Mouse (Mus musculus) lung, embryonic 15.5 days (tissue): ENCODE results near the gene Osbpl5. TPM values are rescaled to one million over a fixed set of nuclear protein-coding genes. Genes with fewer than 3 reads are reported as not detected.

Source experiments
- ATAC-seq: fragments of 200-750 bp; cut with Nextera tagmentation; 2 replicates; pipeline ENCODE4 v1.8.0; 2017; ENCODE audit warnings: moderate number of reproducible peaks, borderline replicate concordance; ENCODE audit not compliant: low FRiP score, low TSS enrichment; ENCODE audit errors: extremely low read depth
- H3K27ac ChIP-seq: fragments of 300-500 bp; sonication (generic); 2 replicates; pipeline ENCODE4 v1.5.1; 2015; ENCODE audit warnings: moderate library complexity, mild to moderate bottlenecking, inconsistent platforms
- H3K27me3 ChIP-seq: fragments of 300-500 bp; sonication (generic); 2 replicates; pipeline ENCODE4 v1.6.1; 2015; ENCODE audit warnings: inconsistent platforms
- H3K36me3 ChIP-seq: fragments of 300-500 bp; sonication (generic); 2 replicates; pipeline ENCODE4 v1.6.1; 2015; ENCODE audit warnings: inconsistent platforms
- H3K4me1 ChIP-seq: fragments of 300-500 bp; sonication (generic); 2 replicates; pipeline ENCODE4 v1.6.1; 2015; ENCODE audit warnings: inconsistent platforms
- H3K4me2 ChIP-seq: fragments of 300-500 bp; sonication (generic); 2 replicates; pipeline ENCODE4 v1.6.1; 2015; ENCODE audit warnings: inconsistent platforms, mild to moderate bottlenecking, moderate library complexity
- H3K4me3 ChIP-seq: fragments of 300-500 bp; sonication (generic); 2 replicates; pipeline ENCODE4 v1.5.1; 2015; ENCODE audit warnings: mild to moderate bottlenecking, inconsistent platforms
- H3K9ac ChIP-seq: fragments of 300-500 bp; sonication (generic); 2 replicates; pipeline ENCODE4 v1.6.1; 2015; ENCODE audit warnings: inconsistent platforms
- H3K9me3 ChIP-seq: fragments of 300-500 bp; sonication (generic); 2 replicates; pipeline ENCODE4 v1.6.1; 2016; ENCODE audit warnings: inconsistent platforms
- WGBS: fragments of 180-500 bp; shearing (Covaris S2); methylation state at CpG from one replicate; pipeline ENCODE4 v1.1.7; 2015; 5-methylcytosine and 5-hydroxymethylcytosine counted together
- polyA plus RNA-seq: library from polyadenylated mRNA; unstranded; fragments of >200 nt; fragmentation: Nextera tagmentation; extraction: Ambion mirVana; gene quantifications from 2 replicates; pipeline ENCODE4 v1.2.1, GENCODE M21; 2015

Osbpl5 gene
- 39.5 and 43.3 TPM in 2 replicates for polyA plus RNA-seq

GRCm38 (mm10) chr7:143756125-143757026 lies at the start of gene Osbpl5:
Gene Osbpl5 (minus strand): TSS chr7:143756985.
- no peak within 1 kb of the TSS for H3K27ac ChIP-seq
- H3K4me3 ChIP-seq, result peak within 1 kb of the TSS; percentile 42
- WGBS, result 23% methylated on average over 22 of the region's 22 CpGs
- peak; percentile 40; the same call in 1 of the 2 replicates for ATAC-seq
- peak within 1 kb of the TSS; percentile 24; the same call in 1 of the 2 replicates for H3K9ac ChIP-seq
- peak within 1 kb of the TSS; percentile 91 for H3K4me2 ChIP-seq
- peaks cover 13% of the 10 kb centered on the region for H3K27me3 ChIP-seq
- H3K9me3 ChIP-seq, result no peaks in the 10 kb centered on the region
- H3K4me1 ChIP-seq, result peaks cover 14% of the 10 kb centered on the region
- no peaks in the 10 kb centered on the region for H3K36me3 ChIP-seq

- Histone ChIP-seq H3K9me3 (no peaks in the 10 kb centered on the region), H3K9ac (no peak overlapping the region), H3K27me3 (no peaks in the 10 kb centered on the region), H3K4me1 (peaks cover 4% of the 10 kb centered on the region; the same call in 1 of the 2 replicates), H3K36me3 (peaks cover 23% of the 10 kb centered on the region), H3K4me2 (no peak overlapping the region), H3K4me3 (no peak overlapping the region), H3K27ac (no peak overlapping the region)
- peak; percentile 37 for ATAC-seq
- 42% methylated on average over 5 of the region's 5 CpGs for whole genome bisulfite sequencing
Observed at GRCm38 (mm10) chr7:143805199-143805624, 48.4 kb upstream of the Osbpl5 start.

- no peaks in the 10 kb centered on the region for H3K27me3 ChIP-seq
- WGBS, result 77% methylated on average over 8 of the region's 8 CpGs
- no peaks in the 10 kb centered on the region for H3K9me3 ChIP-seq
- H3K36me3 ChIP-seq, result peaks cover 35% of the 10 kb centered on the region
- ATAC-seq, result no peak
- H3K27ac ChIP-seq, result no peak overlapping the region
- no peak overlapping the region for H3K4me2 ChIP-seq
- no peak overlapping the region for H3K9ac ChIP-seq
- H3K4me3 ChIP-seq, result no peak overlapping the region
- peaks cover 4% of the 10 kb centered on the region; the same call in 1 of the 2 replicates for H3K4me1 ChIP-seq
Observed at GRCm38 (mm10) chr7:143801195-143802065, 44.6 kb upstream of the Osbpl5 start.

GRCm38 (mm10) chr7:143800770-143801169 lies 44.0 kb upstream of the Osbpl5 start:
- Histone ChIP-seq H3K9me3 (no peaks in the 10 kb centered on the region), H3K27ac (no peak overlapping the region), H3K4me1 (peaks cover 4% of the 10 kb centered on the region; the same call in 1 of the 2 replicates), H3K9ac (no peak overlapping the region), H3K4me3 (no peak overlapping the region), H3K27me3 (no peaks in the 10 kb centered on the region), H3K36me3 (peaks cover 32% of the 10 kb centered on the region), H3K4me2 (no peak overlapping the region)
- ATAC-seq, result no peak
- WGBS, result 94% methylated on average over 1 of the region's 1 CpGs

GRCm38 (mm10) chr7:143798783-143799182 lies 42.0 kb upstream of the Osbpl5 start:
- no peak overlapping the region for H3K4me3 ChIP-seq
- 86% methylated on average over 4 of the region's 4 CpGs for WGBS
- H3K9ac ChIP-seq, result no peak overlapping the region
- no peak for ATAC-seq
- no peak overlapping the region for H3K4me2 ChIP-seq
- no peak overlapping the region for H3K27ac ChIP-seq
- H3K4me1 ChIP-seq, result no peaks in the 10 kb centered on the region
- no peaks in the 10 kb centered on the region for H3K9me3 ChIP-seq
- no peaks in the 10 kb centered on the region for H3K27me3 ChIP-seq
- peaks cover 33% of the 10 kb centered on the region for H3K36me3 ChIP-seq

- no peak overlapping the region for H3K27ac ChIP-seq
- H3K9me3 ChIP-seq, result no peaks in the 10 kb centered on the region
- peaks cover 13% of the 10 kb centered on the region for H3K36me3 ChIP-seq
- H3K27me3 ChIP-seq, result no peaks in the 10 kb centered on the region
- H3K4me2 ChIP-seq, result no peak overlapping the region
- 0 out of 2 replicates have a peak, but pooled peaks have one; percentile 8 for ATAC-seq
- no peaks in the 10 kb centered on the region for H3K4me1 ChIP-seq
- no peak overlapping the region for H3K9ac ChIP-seq
- WGBS, result 59% methylated on average over 4 of the region's 4 CpGs
- H3K4me3 ChIP-seq, result no peak overlapping the region
Observed at GRCm38 (mm10) chr7:143793121-143793520, 36.3 kb upstream of the Osbpl5 start.

- ATAC-seq, result no peak
- H3K9me3 ChIP-seq, result no peaks in the 10 kb centered on the region
- H3K27me3 ChIP-seq, result no peaks in the 10 kb centered on the region
- H3K4me2 ChIP-seq, result no peak overlapping the region
- WGBS, result 69% methylated on average over 6 of the region's 6 CpGs
- no peak overlapping the region for H3K27ac ChIP-seq
- H3K4me3 ChIP-seq, result no peak overlapping the region
- no peaks in the 10 kb centered on the region for H3K4me1 ChIP-seq
- peaks cover 8% of the 10 kb centered on the region for H3K36me3 ChIP-seq
- no peak overlapping the region for H3K9ac ChIP-seq
Observed at GRCm38 (mm10) chr7:143792336-143792985, 35.7 kb upstream of the Osbpl5 start.

GRCm38 (mm10) chr7:143783996-143784829 lies 27.4 kb upstream of the Osbpl5 start, which contains the start of gene Mrgpre:
Gene Mrgpre (minus strand): TSS chr7:143784500.
- H3K9ac ChIP-seq, result peak within 1 kb of the TSS; percentile 33
- ATAC-seq, result peak; percentile 85
- peak within 1 kb of the TSS; percentile 68 for H3K4me2 ChIP-seq
- no peaks in the 10 kb centered on the region for H3K27me3 ChIP-seq
- no peaks in the 10 kb centered on the region for H3K36me3 ChIP-seq
- peaks cover 29% of the 10 kb centered on the region for H3K4me1 ChIP-seq
- no peaks in the 10 kb centered on the region for H3K9me3 ChIP-seq
- WGBS, result 1% methylated on average over 21 of the region's 21 CpGs
- peak within 1 kb of the TSS; percentile 40 for H3K4me3 ChIP-seq
- H3K27ac ChIP-seq, result peak within 1 kb of the TSS; percentile 34

GRCm38 (mm10) chr7:143783378-143783995 lies 26.7 kb upstream of the Osbpl5 start:
- H3K27ac ChIP-seq, result peak overlapping the region; percentile 34
- H3K36me3 ChIP-seq, result no peaks in the 10 kb centered on the region
- no peaks in the 10 kb centered on the region for H3K9me3 ChIP-seq
- WGBS, result 17% methylated on average over 6 of the region's 6 CpGs
- peak; percentile 43 for ATAC-seq
- H3K4me1 ChIP-seq, result peaks cover 29% of the 10 kb centered on the region
- no peaks in the 10 kb centered on the region for H3K27me3 ChIP-seq
- H3K4me3 ChIP-seq, result peak overlapping the region; percentile 40
- H3K9ac ChIP-seq, result peak overlapping the region; percentile 33; the same call in 1 of the 2 replicates
- H3K4me2 ChIP-seq, result peak overlapping the region; percentile 68

GRCm38 (mm10) chr7:143777375-143777774 lies 20.6 kb upstream of the Osbpl5 start:
- no peaks in the 10 kb centered on the region for H3K9me3 ChIP-seq
- H3K9ac ChIP-seq, result no peak overlapping the region
- no peaks in the 10 kb centered on the region for H3K4me1 ChIP-seq
- no peaks in the 10 kb centered on the region for H3K27me3 ChIP-seq
- no peak overlapping the region for H3K27ac ChIP-seq
- no peak for ATAC-seq
- H3K36me3 ChIP-seq, result no peaks in the 10 kb centered on the region
- H3K4me3 ChIP-seq, result no peak overlapping the region
- H3K4me2 ChIP-seq, result no peak overlapping the region
- 42% methylated on average over 2 of the region's 2 CpGs for WGBS
